Comparison of ENCODE assay signal across 10 mouse cellular contexts in the genomic region with DNA sequence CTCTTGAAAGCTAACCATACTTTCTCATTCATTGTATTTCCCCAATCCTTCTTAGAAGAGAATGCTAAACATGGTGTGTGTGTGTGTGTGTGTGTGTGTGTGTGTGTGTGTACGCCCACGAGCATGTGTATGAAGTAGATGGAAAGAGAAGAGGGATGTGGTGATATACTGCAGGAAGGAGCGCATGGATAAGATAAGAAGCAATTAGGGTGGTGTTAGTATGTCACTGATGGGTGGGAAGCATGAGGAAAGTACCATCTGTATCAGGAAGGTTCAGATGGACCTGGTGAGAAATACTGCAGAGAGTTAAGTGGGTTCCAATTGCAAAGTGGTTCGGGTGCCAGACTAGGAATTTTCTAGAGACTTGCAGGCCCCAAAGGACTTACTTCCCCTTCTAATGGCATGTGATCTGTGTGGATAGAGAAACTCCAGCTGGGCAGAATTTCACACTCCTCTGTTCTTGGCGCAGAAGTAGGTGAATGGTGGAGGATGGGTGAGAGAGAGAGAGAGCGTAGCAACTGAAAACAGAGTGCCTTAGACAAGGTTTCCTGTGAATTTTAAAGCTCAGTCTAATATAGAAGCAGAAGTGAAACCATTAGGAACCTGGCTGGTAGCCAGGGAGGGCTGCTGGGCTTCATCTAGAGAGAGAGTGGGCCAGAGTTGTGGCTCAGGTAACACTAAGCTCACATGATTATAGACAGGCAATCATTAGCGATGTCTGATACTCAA.
DNase-seq lines count a peak whose midpoint lies in the region; ATAC-seq lines count a peak whose summit lies in the region.
"Had no signal": no experiment of that assay in that cellular context is flagged by ENCODE, and none has a peak within 500 bp of the region (broad histone marks: within the 10 kb centered on the region; RNA-seq: fewer than 3 reads in every experiment).

No protein-coding gene starts in this region.

- H3K4me3 ChIP-seq in midbrain, embryonic 15.5 days: no peak overlapping the region
- H3K4me3 ChIP-seq: heart, embryonic 15.5 days; liver, embryonic 12.5 days had no signal

- peak; percentile 9 for DNase-seq in gastrocnemius, postnatal 10 days
- DNase-seq in gastrocnemius, postnatal 25 days: no peak
- DNase-seq in left cerebral cortex, postnatal 10 days (ENCODE audit: extremely low spot score in 1 of 2, low spot score in 2 of 2): peak; percentile 32 to 44
- peak; percentile 29 for DNase-seq in right cerebral cortex, adult 18-20 months
- DNase-seq in thymus, postnatal 0 days (ENCODE audit: low spot score): no peak
- DNase-seq in T-cell, adult 2 months (ENCODE audit: low spot score): no peak

- H3K36me3 ChIP-seq in midbrain, embryonic 15.5 days (replicated peaks): no peaks in the 10 kb centered on the region
- H3K36me3 ChIP-seq: heart, embryonic 15.5 days; liver, embryonic 12.5 days had no signal

- H3K4me1 ChIP-seq in midbrain, embryonic 15.5 days: no peaks in the 10 kb centered on the region
- H3K4me1 ChIP-seq: liver, embryonic 12.5 days had no signal

- no peak overlapping the region for H3K9ac ChIP-seq in midbrain, embryonic 15.5 days
- H3K9ac ChIP-seq: heart, embryonic 15.5 days; liver, embryonic 12.5 days had no signal

- no peaks in the 10 kb centered on the region for H3K9me3 ChIP-seq in midbrain, embryonic 15.5 days
- H3K9me3 ChIP-seq: heart, embryonic 15.5 days; liver, embryonic 12.5 days had no signal

- no peak overlapping the region for H3K27ac ChIP-seq in midbrain, embryonic 15.5 days
- H3K27ac ChIP-seq: heart, embryonic 15.5 days; liver, embryonic 12.5 days had no signal

- no peak overlapping the region for H3K4me2 ChIP-seq in midbrain, embryonic 15.5 days
- H3K4me2 ChIP-seq: heart, embryonic 15.5 days; liver, embryonic 12.5 days had no signal

- intact Hi-C loops in left cerebral cortex, postnatal 10 days (cut with DNase I): no loop called here

- ATAC-seq in common myeloid progenitor, adult 5-6 weeks (replicated peaks; ENCODE audit: low read depth, poor library complexity, severe bottlenecking): peak; percentile 84
- ATAC-seq in midbrain, embryonic 15.5 days (replicated peaks): no peak
- ATAC-seq: liver, embryonic 12.5 days had no signal

- 82% methylated on average over 7 of the region's 7 CpGs for WGBS in midbrain, embryonic 15.5 days

- no peaks in the 10 kb centered on the region for H3K27me3 ChIP-seq in midbrain, embryonic 15.5 days (replicated peaks)
- H3K27me3 ChIP-seq: heart, embryonic 15.5 days; liver, embryonic 12.5 days had no signal

Comparison
In these comparisons a context has a peak if more than half of its experiments do, and no peak if none do; other contexts are left out.
1. DNase-seq: peak in gastrocnemius, postnatal 10 days (single experiment), left cerebral cortex, postnatal 10 days (2 of 2) and right cerebral cortex, adult 18-20 months (single experiment); none in gastrocnemius, postnatal 25 days (single experiment), thymus, postnatal 0 days (single experiment) and T-cell, adult 2 months (single experiment).